Mouse (Mus musculus): ENCODE results near the gene Kif27. TPM values are rescaled to one million over a fixed set of nuclear protein-coding genes. Genes with fewer than 3 reads are reported as not detected.

The Kif27 gene
- total and polyA plus RNA-seq, 3 experiments: 0.13 to 0.42 TPM; not detected in 1

DNA sequence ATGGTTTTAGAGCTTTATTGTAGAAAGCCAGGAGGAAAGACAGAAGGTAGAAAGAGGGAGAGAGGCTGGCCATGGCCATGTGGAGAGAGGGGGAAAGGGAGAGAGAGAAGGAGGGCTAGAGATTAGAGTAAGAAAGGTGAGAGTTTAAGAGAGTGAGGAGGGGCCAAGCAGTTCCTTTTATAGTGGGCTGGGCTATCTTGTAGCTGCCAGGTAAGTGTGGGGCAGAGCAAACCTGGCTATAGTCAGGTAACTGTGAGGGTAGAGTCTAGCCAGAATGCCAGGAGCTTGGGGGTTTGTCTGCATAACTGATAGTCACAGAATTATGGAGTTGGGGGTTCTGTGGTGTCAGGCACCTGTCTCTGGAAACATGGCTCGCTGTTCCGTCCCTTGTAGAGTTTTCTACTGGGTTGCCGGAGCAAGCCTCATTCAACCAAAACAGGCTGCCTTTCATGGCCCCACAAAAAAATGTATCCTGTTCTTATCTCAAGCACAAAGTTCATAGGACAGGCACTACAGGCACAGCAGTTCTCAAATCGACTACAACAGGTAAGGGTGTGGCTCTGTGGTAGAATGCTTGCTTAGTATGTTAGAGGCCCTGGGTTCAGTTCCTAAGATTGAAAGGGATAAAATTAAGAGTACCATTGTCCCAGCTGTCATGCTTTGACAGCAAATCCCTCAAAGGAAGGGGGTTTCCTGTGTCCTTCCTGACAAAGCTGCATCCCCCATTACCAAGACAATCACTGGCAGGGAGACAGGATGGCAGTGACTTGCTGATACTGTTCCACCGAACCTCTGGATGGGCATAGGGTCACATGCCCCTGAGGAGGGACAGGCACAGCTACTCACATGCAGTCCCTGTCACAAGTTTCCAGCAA, 13.6 kb upstream of the Kif27 start:
- Histone ChIP-seq H3K79me2 (ENCODE audit: control insufficient read depth, insufficient read depth, low read length, poor library complexity) (no peaks in the 10 kb centered on the region), H3K27ac (ENCODE audit: control insufficient read depth, low read depth, low read length) (no peak overlapping the region), H3K9ac (ENCODE audit: control insufficient read depth, low read depth, low read length, poor library complexity, severe bottlenecking) (no peak overlapping the region), H3K27me3 (ENCODE audit: control insufficient read depth in 1 of 2, insufficient read depth in 2 of 2, low read length in 2 of 2) (no peaks in the 10 kb centered on the region), H3K4me3 (ENCODE audit: control insufficient read depth in 1 of 2, insufficient read depth in 1 of 2, low read depth in 2 of 2, low read length in 2 of 2) (no peak overlapping the region), H3K36me3 (ENCODE audit: control insufficient read depth in 1 of 2, insufficient read depth in 2 of 2, low read length in 2 of 2) (no peaks in the 10 kb centered on the region), H3K4me1 (ENCODE audit: control insufficient read depth in 1 of 2, insufficient read depth in 2 of 2, low read length in 2 of 2) (no peaks in the 10 kb centered on the region), H3K9me3 (replicated peaks; ENCODE audit: insufficient read depth, low read length) (no peaks in the 10 kb centered on the region)
- no peak for DNase-seq (ENCODE audit: low read depth, low spot score)
- TF ChIP-seq MEF2A (IDR thresholded peaks at IDR 0.05; ENCODE audit: extremely low read depth, insufficient replicate concordance, low read depth, low read length, poor library complexity, severe bottlenecking): no peak
- TF ChIP-seq MYB (IDR thresholded peaks at IDR 0.05; ENCODE audit: low read depth, low read length): no peak
- no peak for TF ChIP-seq NELFE (IDR thresholded peaks at IDR 0.05; ENCODE audit: low read depth, low read length)
- no peak for TF ChIP-seq GATA1 (IDR thresholded peaks at IDR 0.05; ENCODE audit: low read depth, low read length)
- no peak for TF ChIP-seq POLR2AphosphoS2 (IDR thresholded peaks at IDR 0.05; ENCODE audit: low read length)
- no peak for TF ChIP-seq POLR2A (IDR thresholded peaks at IDR 0.05; ENCODE audit: control insufficient read depth in 1 of 2, insufficient read depth in 1 of 2, low read depth in 1 of 2, low read length in 2 of 2, poor library complexity in 1 of 2)
- TF ChIP-seq ZMIZ1 (IDR thresholded peaks at IDR 0.05; ENCODE audit: low read depth, low read length): no peak
- TF ChIP-seq ZNF384 (IDR thresholded peaks at IDR 0.05; ENCODE audit: low read depth, low read length): no peak
- TF ChIP-seq CTCF (IDR thresholded peaks at IDR 0.05 in 2 of 3, conservative IDR thresholded peaks at IDR 0.05 in 1 of 3; ENCODE audit: control insufficient read depth in 1 of 3, insufficient read depth in 1 of 3, low read depth in 2 of 3, low read length in 3 of 3, poor library complexity in 1 of 3, severe bottlenecking in 1 of 3): no peak
- TF ChIP-seq ZKSCAN1 (IDR thresholded peaks at IDR 0.05; ENCODE audit: low read depth, low read length): no peak
- TF ChIP-seq ELF1 (IDR thresholded peaks at IDR 0.05; ENCODE audit: low read depth, low read length): no peak
- no peak for TF ChIP-seq MAFK (IDR thresholded peaks at IDR 0.05; ENCODE audit: borderline replicate concordance, low read depth, low read length)
- TF ChIP-seq MXI1 (IDR thresholded peaks at IDR 0.05; ENCODE audit: low read depth, low read length): no peak
- no peak for TF ChIP-seq POLR2AphosphoS5 (IDR thresholded peaks at IDR 0.05; ENCODE audit: borderline replicate concordance, low read depth, low read length)
- TF ChIP-seq TAL1 (IDR thresholded peaks at IDR 0.05; ENCODE audit: low read length): no peak
- TF ChIP-seq JUND (IDR thresholded peaks at IDR 0.05; ENCODE audit: low read depth, low read length): no peak
- no peak for TF ChIP-seq TBP (IDR thresholded peaks at IDR 0.05; ENCODE audit: low read depth, low read length)
- no peak for TF ChIP-seq BHLHE40 (IDR thresholded peaks at IDR 0.05; ENCODE audit: borderline replicate concordance, low read depth, low read length)
- TF ChIP-seq HCFC1 (IDR thresholded peaks at IDR 0.05; ENCODE audit: low read depth, low read length): no peak
- no peak for TF ChIP-seq RCOR1 (IDR thresholded peaks at IDR 0.05; ENCODE audit: low read depth, low read length)

- no peak overlapping the region for H3K9ac ChIP-seq (ENCODE audit: control insufficient read depth, low read depth, low read length, poor library complexity, severe bottlenecking)
- no peaks in the 10 kb centered on the region for H3K27me3 ChIP-seq (ENCODE audit: control insufficient read depth in 1 of 2, insufficient read depth in 2 of 2, low read length in 2 of 2)
- H3K36me3 ChIP-seq (ENCODE audit: control insufficient read depth in 1 of 2, insufficient read depth in 2 of 2, low read length in 2 of 2): no peaks in the 10 kb centered on the region
- TF ChIP-seq UBTF (IDR thresholded peaks at IDR 0.05; ENCODE audit: borderline replicate concordance, insufficient read depth, low read depth, low read length) (no peak), MAFK (IDR thresholded peaks at IDR 0.05; ENCODE audit: borderline replicate concordance, low read depth, low read length) (peak; percentile 48; the same call in 1 of the 2 replicates), CHD2 (IDR thresholded peaks at IDR 0.05; ENCODE audit: low read length) (no peak), TCF12 (IDR thresholded peaks at IDR 0.05; ENCODE audit: low read depth, low read length) (no peak), MXI1 (IDR thresholded peaks at IDR 0.05; ENCODE audit: low read depth, low read length) (no peak), ZMIZ1 (IDR thresholded peaks at IDR 0.05; ENCODE audit: low read depth, low read length) (no peak), NELFE (IDR thresholded peaks at IDR 0.05; ENCODE audit: low read depth, low read length) (no peak)
- no peaks in the 10 kb centered on the region for H3K79me2 ChIP-seq (ENCODE audit: control insufficient read depth, insufficient read depth, low read length, poor library complexity)
- DNase-seq (ENCODE audit: low read depth, low spot score): no peak
- H3K4me1 ChIP-seq (ENCODE audit: control insufficient read depth in 1 of 2, insufficient read depth in 2 of 2, low read length in 2 of 2): peaks cover 10 to 13% of the 10 kb centered on the region in 2 experiments; a peak in 3 of 4 replicates
- no peak overlapping the region for H3K4me3 ChIP-seq (ENCODE audit: control insufficient read depth in 1 of 2, insufficient read depth in 1 of 2, low read depth in 2 of 2, low read length in 2 of 2)
- no peak overlapping the region for H3K27ac ChIP-seq (ENCODE audit: control insufficient read depth, low read depth, low read length)
- H3K9me3 ChIP-seq (replicated peaks; ENCODE audit: insufficient read depth, low read length): no peaks in the 10 kb centered on the region
These were observed 9.9 kb upstream of the Kif27 start for GRCm38 (mm10) chr13:58368835-58369234.
